Mouse (Mus musculus) ovary, adult 10 weeks (tissue): ENCODE results near the gene Nat8f6. TPM values are rescaled to one million over a fixed set of nuclear protein-coding genes. Genes with fewer than 3 reads are reported as not detected.

Source experiments
- polyA plus RNA-seq: library from polyadenylated mRNA; stranded (reverse); fragments of 350-450 nt; fragmentation: Illumina TruSeq; extraction: RNeasy Lipid Tissue Mini Kit (QIAGEN cat#74804); gene quantifications from one replicate; pipeline ENCODE4 v1.2.3, GENCODE M21; 2014

The Nat8f6 gene
- not detected for polyA plus RNA-seq

GRCm38 (mm10) chr6:85820837-85821236 lies at the start of gene Nat8f6, which contains the start of gene Nat8f5:
Gene Nat8f6 (minus strand): TSS chr6:85820954.
Gene Nat8f5 (minus strand): TSS chr6:85820972.

GRCm38 (mm10) chr6:85869006-85869405 lies 48.3 kb upstream of the Nat8f6 start, which contains the start of gene Nat8f2:
Gene Nat8f2 (minus strand): TSS chr6:85869158.

GRCm38 (mm10) chr6:85831796-85832321 lies 11.1 kb upstream of the Nat8f6 start, which contains the start of gene Nat8:
Gene Nat8 (minus strand): TSS chr6:85832082.

GRCm38 (mm10) chr6:85765532-85765931 lies 55.2 kb downstream of the Nat8f6 start, which contains the start of gene Nat8f3:
Gene Nat8f3 (minus strand): TSS chr6:85765754.

Other genes with a start within 250 kb of the Nat8f6 start
- 34.3 TPM for gene Alms1, start 233.4 kb downstream of the Nat8f6 start, polyA plus RNA-seq
- gene Nat8f7, start 107.7 kb downstream of the Nat8f6 start, polyA plus RNA-seq = not detected
- 6.4 TPM for gene Nat8f3, start 55.2 kb downstream of the Nat8f6 start, polyA plus RNA-seq
- gene Nat8f5, start within 50 bp of the Nat8f6 start, polyA plus RNA-seq = 0.51 TPM
- not detected for gene Nat8, start 11.1 kb upstream of the Nat8f6 start, polyA plus RNA-seq
- gene Nat8f2, start 48.2 kb upstream of the Nat8f6 start, polyA plus RNA-seq = 0.83 TPM
- gene Nat8f4, start 83.9 kb upstream of the Nat8f6 start, polyA plus RNA-seq = 11.3 TPM
- 112 TPM for gene Tprkb, start 90.9 kb upstream of the Nat8f6 start, polyA plus RNA-seq
- gene Nat8f1, start 94.7 kb upstream of the Nat8f6 start, polyA plus RNA-seq = 0.51 TPM
- gene Dusp11, start 140.7 kb upstream of the Nat8f6 start, polyA plus RNA-seq = 172 TPM
- 1.4 TPM for gene Figla, start 195.2 kb upstream of the Nat8f6 start, polyA plus RNA-seq
- gene Add2, start 207.7 kb upstream of the Nat8f6 start, polyA plus RNA-seq = 0.26 TPM